Mouse (Mus musculus) limb, embryonic 14.5 days (tissue): ENCODE results near the gene Fcrla. TPM values are rescaled to one million over a fixed set of nuclear protein-coding genes. Genes with fewer than 3 reads are reported as not detected.
"Not testable (repeated sequence)": the region's sequence is repeated elsewhere in the genome, so short reads cannot be mapped to it uniquely, and the experiment has no call there.

Experiments used
- ATAC-seq: fragments of 200-750 bp; cut with Nextera tagmentation; 2 replicates; pipeline ENCODE4 v1.8.0; 2017; ENCODE audit warnings: low read depth, moderate number of reproducible peaks, moderate TSS enrichment; ENCODE audit not compliant: low FRiP score
- DNase-seq: peaks from one replicate; pipeline ENCODE4 v3.0.0-alpha.2; 2015; ENCODE audit warnings: low spot score
- H3K27ac ChIP-seq: fragments of 300-500 bp; sonication (generic); replicated peaks from 2 replicates; pipeline ENCODE4 v1.5.1; 2014; ENCODE audit warnings: low read depth, mild to moderate bottlenecking, low read length, moderate library complexity, mixed read lengths
- H3K27me3 ChIP-seq: fragments of 300-500 bp; sonication (generic); 2 replicates; pipeline ENCODE4 v1.6.1; 2014; ENCODE audit warnings: low read length, mixed read lengths; ENCODE audit not compliant: control insufficient read depth, insufficient read depth
- H3K36me3 ChIP-seq: fragments of 300-500 bp; sonication (generic); 2 replicates; pipeline ENCODE4 v1.6.1; 2014; ENCODE audit warnings: mild to moderate bottlenecking, low read length, moderate library complexity, mixed read lengths; ENCODE audit not compliant: control insufficient read depth, insufficient read depth
- H3K4me1 ChIP-seq: fragments of 300-500 bp; sonication (generic); 2 replicates; pipeline ENCODE4 v1.6.1; 2014; ENCODE audit warnings: antibody characterized with exemption, low read length, mixed read lengths; ENCODE audit not compliant: control insufficient read depth, insufficient read depth
- H3K4me2 ChIP-seq: fragments of 300-500 bp; sonication (generic); replicated peaks from 2 replicates; pipeline ENCODE4 v1.6.1; 2014; ENCODE audit warnings: low read depth, mild to moderate bottlenecking, low read length, moderate library complexity; ENCODE audit not compliant: severe bottlenecking
- H3K4me3 ChIP-seq: fragments of 300-500 bp; sonication (generic); replicated peaks from 2 replicates; pipeline ENCODE4 v1.5.1; 2014; ENCODE audit warnings: low read length
- H3K9ac ChIP-seq: fragments of 300-500 bp; sonication (generic); 2 replicates; pipeline ENCODE4 v1.6.1; 2014; ENCODE audit warnings: mild to moderate bottlenecking, low read depth, low read length, moderate library complexity; ENCODE audit not compliant: severe bottlenecking
- H3K9me3 ChIP-seq: fragments of 300-500 bp; sonication (generic); 2 replicates; pipeline ENCODE4 v1.6.1; 2016; ENCODE audit warnings: low read length; ENCODE audit not compliant: control insufficient read depth
- POLR2A ChIP-seq: fragments of 200-500 bp; IDR thresholded peaks from 2 replicates; pipeline ENCODE4 v1.8.0; 2012; ENCODE audit warnings: inconsistent platforms, mild to moderate bottlenecking, moderate library complexity, borderline replicate concordance; ENCODE audit not compliant: insufficient read depth, insufficient read length; ENCODE audit errors: extremely low read depth
- WGBS: fragments of 180-500 bp; shearing (Covaris S2); extraction: QIAGEN DNeasy Blood & Tissue Kit; methylation state at CpG from one replicate; pipeline ENCODE4 v1.1.7; 2014; 5-methylcytosine and 5-hydroxymethylcytosine counted together
- polyA plus RNA-seq, 2 experiments: library from polyadenylated mRNA; depleted of rRNA in 1 of 2; stranded (reverse) in 1 of 2; unstranded in 1 of 2; fragments of >200 nt; fragmentation: Nextera tagmentation in 1 of 2; extraction: Ambion mirVana in 1 of 2; gene quantifications; 2 replicates each; pipeline versions ENCODE4 v1.2.1 to v1.2.3; 2012 to 2014

Gene Fcrla
- polyA plus RNA-seq, 2 experiments, result 0.13 TPM; not detected in 1

DNA sequence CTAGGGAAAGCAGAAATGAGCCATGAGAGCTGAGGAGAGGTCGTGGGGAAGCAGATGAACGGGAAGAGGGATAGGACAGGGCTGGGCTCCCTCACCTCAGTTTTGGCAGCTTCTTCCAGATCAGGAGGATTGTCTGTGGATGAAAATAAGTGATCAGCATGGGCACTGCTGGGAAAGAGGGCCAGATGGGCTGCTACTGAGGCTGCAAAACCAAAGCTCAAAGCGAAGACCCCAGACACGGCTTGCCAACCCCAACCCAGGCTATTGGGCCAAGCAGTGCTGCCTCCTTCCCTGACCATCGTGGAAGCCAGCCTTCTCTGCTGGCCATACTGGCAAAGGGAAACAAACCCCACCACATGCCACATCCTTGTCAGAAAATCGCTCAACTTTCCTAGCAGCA is 33.7 kb upstream of the Fcrla start:
- no peak for ATAC-seq
- no peak overlapping the region for H3K9ac ChIP-seq
- no peak overlapping the region for H3K4me3 ChIP-seq
- H3K4me2 ChIP-seq, result no peak overlapping the region
- no peaks in the 10 kb centered on the region for H3K9me3 ChIP-seq
- DNase-seq, result no peak
- H3K27me3 ChIP-seq, result no peaks in the 10 kb centered on the region
- peaks cover 4% of the 10 kb centered on the region; the same call in 1 of the 2 replicates for H3K4me1 ChIP-seq
- H3K27ac ChIP-seq, result no peak overlapping the region
- no peaks in the 10 kb centered on the region for H3K36me3 ChIP-seq
- 76% methylated on average over 6 of the region's 6 CpGs for WGBS
- no peak for TF ChIP-seq POLR2A

DNA sequence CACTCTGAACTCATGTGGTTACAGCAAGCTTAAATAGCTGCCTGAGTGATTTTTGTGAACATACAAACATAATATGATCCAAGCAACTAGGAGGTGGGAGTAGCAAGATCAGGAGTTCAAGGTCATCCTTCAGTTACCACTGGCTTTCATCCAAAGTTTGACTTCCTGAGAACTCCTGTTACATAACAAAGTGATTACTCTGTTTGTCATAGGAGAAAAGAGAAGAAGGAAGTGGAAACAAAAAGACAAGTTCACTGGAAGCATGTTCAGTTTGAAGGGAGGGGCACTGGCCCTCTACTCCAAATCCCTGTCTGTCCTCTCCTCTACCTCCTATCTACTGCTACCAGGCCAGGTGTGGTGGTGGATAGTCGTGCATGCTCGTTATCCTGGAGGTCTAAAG is 32.4 kb upstream of the Fcrla start:
- no peak overlapping the region for H3K27ac ChIP-seq
- 64% methylated on average over 2 of the region's 2 CpGs for WGBS
- H3K4me3 ChIP-seq, result no peak overlapping the region
- peaks cover 4% of the 10 kb centered on the region; the same call in 1 of the 2 replicates for H3K4me1 ChIP-seq
- ATAC-seq (no peak), DNase-seq (no peak)
- TF ChIP-seq POLR2A, result no peak
- no peaks in the 10 kb centered on the region for H3K9me3 ChIP-seq
- H3K27me3 ChIP-seq, result no peaks in the 10 kb centered on the region
- no peak overlapping the region for H3K4me2 ChIP-seq
- no peak overlapping the region for H3K9ac ChIP-seq
- H3K36me3 ChIP-seq, result no peaks in the 10 kb centered on the region

DNA sequence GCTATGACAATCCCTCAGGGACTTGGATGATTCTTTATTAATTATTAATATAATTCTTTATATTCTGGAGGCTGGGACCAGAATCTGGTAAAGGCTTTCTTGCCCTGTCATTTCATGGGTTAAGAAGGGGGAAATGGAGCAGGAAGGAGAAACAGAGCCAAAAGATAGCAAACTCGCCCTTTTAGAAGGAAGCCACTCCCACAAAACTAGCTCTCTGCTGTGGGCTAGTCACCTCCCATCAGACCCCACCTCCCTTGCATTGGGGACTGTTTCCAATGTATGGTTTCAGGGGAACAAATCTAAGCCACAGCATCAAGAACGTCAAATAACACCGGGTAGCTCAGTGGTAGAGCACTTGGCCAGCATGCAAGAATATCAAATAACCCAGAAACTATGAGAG is 30.8 kb upstream of the Fcrla start:
- 52% methylated on average over 3 of the region's 3 CpGs for WGBS
- H3K27ac ChIP-seq, result no peak overlapping the region
- H3K27me3 ChIP-seq, result no peaks in the 10 kb centered on the region
- no peaks in the 10 kb centered on the region for H3K9me3 ChIP-seq
- H3K9ac ChIP-seq, result no peak overlapping the region
- H3K4me3 ChIP-seq, result no peak overlapping the region
- H3K4me2 ChIP-seq, result no peak overlapping the region
- no peaks in the 10 kb centered on the region for H3K36me3 ChIP-seq
- no peak for TF ChIP-seq POLR2A
- peaks cover 2% of the 10 kb centered on the region; the same call in 1 of the 2 replicates for H3K4me1 ChIP-seq
- ATAC-seq, result no peak
- DNase-seq, result no peak

DNA sequence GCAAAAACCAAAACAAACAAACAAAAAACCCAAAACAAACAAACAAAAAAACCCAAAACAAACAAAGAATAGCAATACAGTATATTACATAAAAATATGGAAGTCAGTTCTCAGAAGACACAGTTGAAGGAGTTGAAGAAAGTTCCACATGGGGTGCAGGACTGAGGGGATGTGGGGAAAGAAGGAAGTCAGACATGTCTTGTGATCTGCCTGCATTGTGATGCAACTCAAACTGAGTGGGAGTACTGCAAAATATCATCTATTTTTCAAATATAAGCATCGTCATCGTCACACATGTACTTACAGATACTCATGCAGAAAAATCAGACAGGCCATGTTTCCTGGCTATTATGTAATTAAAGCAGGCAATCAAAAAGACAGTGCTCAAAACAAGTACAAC is 25.8 kb upstream of the Fcrla start:
- Histone ChIP-seq H3K27ac (no peak overlapping the region), H3K9me3 (no peaks in the 10 kb centered on the region), H3K9ac (no peak overlapping the region), H3K27me3 (no peaks in the 10 kb centered on the region), H3K4me1 (no peaks in the 10 kb centered on the region), H3K4me3 (no peak overlapping the region), H3K36me3 (no peaks in the 10 kb centered on the region), H3K4me2 (no peak overlapping the region)
- no peak for TF ChIP-seq POLR2A
- DNase-seq (no peak), ATAC-seq (no peak)
- 86% methylated on average over 2 of the region's 2 CpGs for WGBS

GRCm38 (mm10) chr1:170950772-170951171 is 23.4 kb upstream of the Fcrla start:
- DNase-seq (no peak), ATAC-seq (no peak)
- no peak for TF ChIP-seq POLR2A
- Histone ChIP-seq H3K4me1 (no peaks in the 10 kb centered on the region), H3K27ac (no peak overlapping the region), H3K4me2 (no peak overlapping the region), H3K4me3 (no peak overlapping the region), H3K36me3 (no peaks in the 10 kb centered on the region), H3K9ac (no peak overlapping the region), H3K9me3 (0 out of 2 replicates have a peak, but pooled peaks cover 3% of the 10 kb centered on the region), H3K27me3 (no peaks in the 10 kb centered on the region)
- 38% methylated on average over 3 of the region's 3 CpGs for WGBS

DNA sequence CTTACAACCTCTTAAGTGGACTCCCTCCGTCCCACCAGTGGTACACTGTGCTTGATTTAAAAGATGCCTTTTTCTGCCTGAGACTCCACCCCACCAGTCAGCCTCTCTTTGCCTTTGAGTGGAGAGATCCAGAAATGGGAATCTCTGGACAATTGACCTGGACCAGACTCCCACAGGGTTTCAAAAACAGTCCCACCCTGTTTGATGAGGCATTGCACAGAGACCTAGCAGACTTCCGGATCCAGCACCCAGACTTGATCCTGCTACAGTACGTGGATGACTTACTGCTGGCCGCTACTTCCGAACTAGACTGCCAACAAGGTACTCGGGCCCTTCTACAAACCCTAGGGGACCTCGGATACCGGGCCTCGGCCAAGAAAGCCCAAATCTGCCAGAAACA is 17.5 kb upstream of the Fcrla start:
- not testable (repeated sequence) for H3K4me3 ChIP-seq, H3K4me2 ChIP-seq, H3K9ac ChIP-seq, DNase-seq, H3K4me1 ChIP-seq, H3K27ac ChIP-seq, H3K27me3 ChIP-seq, H3K36me3 ChIP-seq, H3K9me3 ChIP-seq, ATAC-seq
- 100% methylated on average over 2 of the region's 9 CpGs for WGBS

DNA sequence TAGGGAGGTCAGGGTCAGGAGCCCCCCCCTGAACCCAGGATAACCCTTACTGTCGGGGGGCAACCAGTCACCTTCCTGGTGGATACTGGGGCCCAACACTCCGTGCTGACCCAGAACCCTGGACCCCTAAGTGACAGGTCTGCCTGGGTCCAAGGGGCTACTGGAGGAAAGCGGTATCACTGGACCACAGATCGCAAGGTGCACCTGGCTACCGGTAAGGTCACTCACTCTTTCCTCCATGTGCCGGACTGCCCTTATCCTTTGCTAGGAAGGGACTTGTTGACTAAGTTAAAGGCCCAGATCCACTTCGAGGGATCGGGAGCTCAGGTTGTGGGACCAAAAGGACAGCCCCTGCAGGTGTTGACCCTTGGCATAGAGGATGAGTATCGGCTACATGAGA is 16.8 kb upstream of the Fcrla start:
- not testable (repeated sequence) for H3K36me3 ChIP-seq, H3K9ac ChIP-seq, DNase-seq, H3K27me3 ChIP-seq, H3K4me1 ChIP-seq, H3K27ac ChIP-seq, H3K4me3 ChIP-seq, ATAC-seq, H3K9me3 ChIP-seq, H3K4me2 ChIP-seq
- WGBS, result 93% methylated on average over 8 of the region's 9 CpGs
